ENCODE assay signal across 7 mouse cellular contexts in genomic region chr17:34197904-34198520, GRCm38 (mm10). TPM values are rescaled to one million over a fixed set of nuclear protein-coding genes. Genes with fewer than 3 reads are reported as not detected.
DNase-seq lines count a peak whose midpoint lies in the region; ATAC-seq and TF ChIP-seq lines count a peak whose summit lies in the region.

No protein-coding gene starts in this region.

- no peak for DNase-seq in ES-E14 (ENCODE audit: low read depth, low spot score)
- DNase-seq in adrenal gland, postnatal 36 days = peak; percentile 63 to 85
- DNase-seq in heart, embryonic 10.5 days (ENCODE audit: low spot score) = peak; percentile 71
- DNase-seq in kidney, adult 8-10 months = peak; percentile 35 to 57
- peak; percentile 76 for DNase-seq in lung, postnatal 0 days (ENCODE audit: low spot score)
- peak; percentile 76 to 81 for DNase-seq in spleen, adult 18-20 months
- no peak for DNase-seq in left cerebral cortex, postnatal 25 days (ENCODE audit: low spot score in 2 of 2)

- no peaks in the 10 kb centered on the region for H3K36me3 ChIP-seq in ES-E14 (ENCODE audit: control insufficient read depth, insufficient read depth, low read length, poor library complexity, severe bottlenecking)
- H3K36me3 ChIP-seq in heart, embryonic 10.5 days = no peaks in the 10 kb centered on the region
- H3K36me3 ChIP-seq in lung, postnatal 0 days (ENCODE audit: insufficient read depth, low read length) = no peaks in the 10 kb centered on the region

- intact Hi-C loops in left cerebral cortex, postnatal 25 days (cut with DNase I) = no loop called here

- H3K27ac ChIP-seq in ES-E14 (ENCODE audit: insufficient read depth, low read depth, low read length, poor library complexity, severe bottlenecking) = no peak overlapping the region
- H3K27ac ChIP-seq in heart, embryonic 10.5 days = 0 out of 2 replicates have a peak overlapping the region, but pooled peaks have one; percentile 32
- no peak overlapping the region for H3K27ac ChIP-seq in lung, postnatal 0 days (ENCODE audit: low read length)

- H3K4me3 ChIP-seq in ES-E14 (ENCODE audit: insufficient read depth in 1 of 2, low read depth in 1 of 2, low read length in 2 of 2, poor library complexity in 1 of 2, severe bottlenecking in 1 of 2) = peak overlapping the region; percentile 54 to 58
- peak overlapping the region; percentile 50 for H3K4me3 ChIP-seq in heart, embryonic 10.5 days
- H3K4me3 ChIP-seq in lung, postnatal 0 days (ENCODE audit: low read depth, low read length) = peak overlapping the region; percentile 73

- peaks cover 0 to 8% of the 10 kb centered on the region in 2 experiments; a peak in 1 of 4 replicates for H3K4me1 ChIP-seq in ES-E14 (ENCODE audit: control insufficient read depth in 2 of 2, insufficient read depth in 2 of 2, low read length in 2 of 2, poor library complexity in 1 of 2)
- peaks cover 15% of the 10 kb centered on the region for H3K4me1 ChIP-seq in heart, embryonic 10.5 days
- H3K4me1 ChIP-seq in lung, postnatal 0 days (ENCODE audit: insufficient read depth, low read depth, low read length) = no peaks in the 10 kb centered on the region

- ATAC-seq in lung, postnatal 0 days = peak; percentile 72

- peak overlapping the region; percentile 62; the same call in 1 of the 2 replicates for H3K9ac ChIP-seq in ES-E14 (ENCODE audit: insufficient read depth, low read depth, low read length, poor library complexity, severe bottlenecking)
- H3K9ac ChIP-seq in lung, postnatal 0 days (replicated peaks; ENCODE audit: low read depth) = peak overlapping the region; percentile 40; the same call in 1 of the 2 replicates

- no peaks in the 10 kb centered on the region for H3K9me3 ChIP-seq in ES-E14 (ENCODE audit: control insufficient read depth, insufficient read depth, low read depth, low read length)
- no peaks in the 10 kb centered on the region for H3K9me3 ChIP-seq in heart, embryonic 10.5 days
- no peaks in the 10 kb centered on the region for H3K9me3 ChIP-seq in lung, postnatal 0 days (ENCODE audit: low read length)

- TF ChIP-seq CTCF in lung, postnatal 0 days (IDR thresholded peaks at IDR 0.05) = no peak

- in situ Hi-C loops in ES-E14 (cut with MboI; ENCODE audit: low sequenced_read_pairs in 2 of 2, unreplicated experiment in 2 of 2) = no loop called here

- peaks cover 93% of the 10 kb centered on the region for H3K27me3 ChIP-seq in heart, embryonic 10.5 days (ENCODE audit: insufficient read depth, poor library complexity, severe bottlenecking)
- 0 out of 2 replicates have a peak, but pooled peaks cover 7% of the 10 kb centered on the region for H3K27me3 ChIP-seq in lung, postnatal 0 days (replicated peaks; ENCODE audit: insufficient read depth, low read length)

- TF ChIP-seq EP300 in lung, postnatal 0 days (IDR thresholded peaks at IDR 0.05) = no peak

- 3% methylated on average over 32 of the region's 32 CpGs for WGBS in heart, embryonic 10.5 days
- WGBS in lung, postnatal 0 days = 1% methylated on average over 32 of the region's 32 CpGs

- peak overlapping the region; percentile 83 for H3K4me2 ChIP-seq in lung, postnatal 0 days (replicated peaks; ENCODE audit: low read depth, low read length)

TF ChIP-seq in ES-E14, 5 proteins besides CTCF, POLR2A, EP300 and RAD21:
- TF ChIP-seq HCFC1 (IDR thresholded peaks at IDR 0.05; ENCODE audit: borderline replicate concordance, insufficient read depth, low read length) = no peak
- no peak for TF ChIP-seq ZC3H11A (IDR thresholded peaks at IDR 0.05; ENCODE audit: borderline replicate concordance, low read depth, low read length)
- TF ChIP-seq CHD2 (IDR thresholded peaks at IDR 0.05; ENCODE audit: low read depth, low read length) = no peak
- no peak for TF ChIP-seq ZNF384 (IDR thresholded peaks at IDR 0.05; ENCODE audit: low read depth, low read length)

RNA-seq across cellular contexts. Expression of gene Psmb8, which starts 0.5 kb away (rescaled TPM):
- 3.2 and 7.4 TPM in 2 replicates for total RNA-seq in ES-E14 (2012; rRNA removed)
- total RNA-seq in adrenal gland, postnatal 36 days (2021) = 10 to 100 TPM; 31.0 to 34.7 TPM
- 0.86 and 0.87 TPM in 2 replicates for polyA plus RNA-seq in heart, embryonic 10.5 days (2016; fragmentation: Nextera tagmentation; extraction: Ambion mirVana)
- 54.9 and 58.6 TPM in 2 replicates for polyA plus RNA-seq in lung, postnatal 0 days (2015; fragmentation: Nextera tagmentation; extraction: Ambion mirVana)
- total RNA-seq in left cerebral cortex, postnatal 25 days (2021) = 1 to 10 TPM; 2.0 to 4.1 TPM

RNA-seq across cellular contexts. Expression of gene Tap2, which starts 5.3 kb away (rescaled TPM):
- 4.0 and 5.1 TPM in 2 replicates for total RNA-seq in ES-E14 (2012; rRNA removed)
- 10 to 100 TPM; 47.0 to 54.3 TPM for total RNA-seq in adrenal gland, postnatal 36 days (2021)
- polyA plus RNA-seq in heart, embryonic 10.5 days (2016; fragmentation: Nextera tagmentation; extraction: Ambion mirVana) = 0.48 and 0.51 TPM in 2 replicates
- polyA plus RNA-seq in lung, postnatal 0 days (2015; fragmentation: Nextera tagmentation; extraction: Ambion mirVana) = 23.9 and 26.1 TPM in 2 replicates
- 1 to 10 TPM; 5.2 to 5.4 TPM for total RNA-seq in left cerebral cortex, postnatal 25 days (2021)

RNA-seq across cellular contexts. Expression of gene Psmb9, which starts 10.4 kb away (rescaled TPM):
- 3.8 and 4.1 TPM in 2 replicates for total RNA-seq in ES-E14 (2012; rRNA removed)
- 10 to 100 TPM; 11.2 to 18.8 TPM for total RNA-seq in adrenal gland, postnatal 36 days (2021)
- polyA plus RNA-seq in heart, embryonic 10.5 days (2016; fragmentation: Nextera tagmentation; extraction: Ambion mirVana) = 0.41 and 0.60 TPM in 2 replicates
- 16.4 and 17.1 TPM in 2 replicates for polyA plus RNA-seq in lung, postnatal 0 days (2015; fragmentation: Nextera tagmentation; extraction: Ambion mirVana)
- total RNA-seq in left cerebral cortex, postnatal 25 days (2021) = 1 to 10 TPM in 1 of 2 experiments, under 1 TPM in 1; 0.53 to 1.4 TPM

RNA-seq across cellular contexts. Expression of gene Tap1, which starts 10.7 kb away (rescaled TPM):
- total RNA-seq in ES-E14 (2012; rRNA removed) = 13.9 and 23.1 TPM in 2 replicates
- total RNA-seq in adrenal gland, postnatal 36 days (2021) = 10 to 100 TPM; 12.5 to 23.0 TPM
- 0.84 and 1.2 TPM in 2 replicates for polyA plus RNA-seq in heart, embryonic 10.5 days (2016; fragmentation: Nextera tagmentation; extraction: Ambion mirVana)
- 11.6 and 12.6 TPM in 2 replicates for polyA plus RNA-seq in lung, postnatal 0 days (2015; fragmentation: Nextera tagmentation; extraction: Ambion mirVana)
- 1 to 10 TPM; 1.5 to 1.8 TPM for total RNA-seq in left cerebral cortex, postnatal 25 days (2021)

RNA-seq across cellular contexts. Expression of gene H2-Ob, which starts 40.7 kb away (rescaled TPM):
- not detected in 2 replicates for total RNA-seq in ES-E14 (2012; rRNA removed)
- under 1 TPM; 0.33 to 0.73 TPM for total RNA-seq in adrenal gland, postnatal 36 days (2021)
- polyA plus RNA-seq in heart, embryonic 10.5 days (2016; fragmentation: Nextera tagmentation; extraction: Ambion mirVana) = not detected in 2 replicates
- 0.43 and 1.2 TPM in 2 replicates for polyA plus RNA-seq in lung, postnatal 0 days (2015; fragmentation: Nextera tagmentation; extraction: Ambion mirVana)
- total RNA-seq in left cerebral cortex, postnatal 25 days (2021) = under 1 TPM in 1 of 2 experiments, not detected in 1; 0.23 TPM

Comparison
In these comparisons a context has a peak if more than half of its experiments do, and no peak if none do; other contexts are left out.
1. DNase-seq: peak in adrenal gland, postnatal 36 days (2 of 2), heart, embryonic 10.5 days (single experiment), kidney, adult 8-10 months (2 of 2), lung, postnatal 0 days (single experiment) and spleen, adult 18-20 months (2 of 2); none in ES-E14 (single experiment) and left cerebral cortex, postnatal 25 days (0 of 2).
2. Peak in every context shown above with its lines, with median percentiles within 50 percentile points of each other: H3K4me3 ChIP-seq.